Mouse (Mus musculus): ENCODE results near the gene Iqcd.

The Iqcd gene

GRCm38 (mm10) chr5:120626399-120626798 lies 37.6 kb downstream of the Iqcd start:
- in situ Hi-C loops (cut with MboI, MseI): no loop called here

GRCm38 (mm10) chr5:120627515-120628300 lies 38.9 kb downstream of the Iqcd start:
- in situ Hi-C loops (cut with MboI, MseI): no loop called here

- in situ Hi-C loops (cut with MboI, MseI): no loop called here
Observed at GRCm38 (mm10) chr5:120628624-120629023, 39.8 kb downstream of the Iqcd start.

- in situ Hi-C loops (cut with MboI, MseI): no loop called here
Observed at GRCm38 (mm10) chr5:120631128-120631527, 42.3 kb downstream of the Iqcd start.

GRCm38 (mm10) chr5:120631892-120632291 lies 43.1 kb downstream of the Iqcd start:
- in situ Hi-C loops (cut with MboI, MseI): no loop called here

GRCm38 (mm10) chr5:120634131-120634530 lies 45.3 kb downstream of the Iqcd start, which contains the start of gene Cfap73:
Cfap73 (minus strand) TSS chr5:120634235.
- in situ Hi-C loops (cut with MboI, MseI): no loop called here

- in situ Hi-C loops (cut with MboI, MseI): no loop called here
Observed at GRCm38 (mm10) chr5:120634860-120635259, 46.0 kb downstream of the Iqcd start.

- in situ Hi-C loops (cut with MboI, MseI): no loop called here
Observed at GRCm38 (mm10) chr5:120635633-120636032, 46.8 kb downstream of the Iqcd start.

GRCm38 (mm10) chr5:120640094-120640493 lies 51.3 kb downstream of the Iqcd start:
- in situ Hi-C loops (cut with MboI, MseI): no loop called here

GRCm38 (mm10) chr5:120643365-120644085 lies 54.7 kb downstream of the Iqcd start:
- in situ Hi-C loops (cut with MboI, MseI): no loop called here

GRCm38 (mm10) chr5:120644227-120644626 lies 55.4 kb downstream of the Iqcd start:
- in situ Hi-C loops (cut with MboI, MseI): no loop called here

- in situ Hi-C loops (cut with MboI, MseI): no loop called here
Observed at GRCm38 (mm10) chr5:120645851-120646250, 57.0 kb downstream of the Iqcd start.

- in situ Hi-C loops (cut with MboI, MseI): no loop called here
Observed at GRCm38 (mm10) chr5:120647361-120647760, 58.5 kb downstream of the Iqcd start.

- in situ Hi-C loops (cut with MboI, MseI): no loop called here
Observed at GRCm38 (mm10) chr5:120647814-120648491, 59.1 kb downstream of the Iqcd start.

- in situ Hi-C loops (cut with MboI, MseI): no loop called here
Observed at GRCm38 (mm10) chr5:120648569-120649373, 60.0 kb downstream of the Iqcd start, which contains the start of gene Rasal1. Rasal1 (plus strand) TSS chr5:120648812.

- in situ Hi-C loops (cut with MboI, MseI): no loop called here
Observed at GRCm38 (mm10) chr5:120649374-120649933, 60.6 kb downstream of the Iqcd start.

- in situ Hi-C loops (cut with MboI, MseI): no loop called here
Observed at GRCm38 (mm10) chr5:120649938-120650337, 61.1 kb downstream of the Iqcd start.

- in situ Hi-C loops (cut with MboI, MseI): no loop called here
Observed at GRCm38 (mm10) chr5:120651230-120651629, 62.4 kb downstream of the Iqcd start.

GRCm38 (mm10) chr5:120652915-120653701 lies 64.3 kb downstream of the Iqcd start:
- in situ Hi-C loops (cut with MboI, MseI): no loop called here

GRCm38 (mm10) chr5:120653873-120654272 lies 65.1 kb downstream of the Iqcd start:
- in situ Hi-C loops (cut with MboI, MseI): no loop called here
